Mouse (Mus musculus): ENCODE measurements at regions not wholly inside any gene's neighbourhood (a gene's known extent, or its start where the extent isn't known, plus 50 kb on each side); places are given as distances from the start of the nearest gene placed in this dataset.

GRCm38 (mm10) chr13:101456926-101457325 is 311.1 kb downstream of the Pik3r1 start:
- Histone ChIP-seq H3K27ac (ENCODE audit: low read depth, low read length) (no peak overlapping the region), H3K9me3 (ENCODE audit: low read length) (no peaks in the 10 kb centered on the region), H3K36me3 (ENCODE audit: insufficient read depth, low read length) (no peaks in the 10 kb centered on the region), H3K27me3 (ENCODE audit: insufficient read depth, low read length) (no peaks in the 10 kb centered on the region), H3K4me1 (ENCODE audit: insufficient read depth, low read length) (no peaks in the 10 kb centered on the region), H3K4me2 (ENCODE audit: low read depth, low read length, poor library complexity, severe bottlenecking) (no peak overlapping the region), H3K9ac (replicated peaks; ENCODE audit: low read length, poor library complexity, severe bottlenecking) (no peak overlapping the region), H3K4me3 (ENCODE audit: low read depth, low read length) (no peak overlapping the region)
- no peak for TF ChIP-seq CTCF (IDR thresholded peaks at IDR 0.05)
- 61% methylated on average over 2 of the region's 2 CpGs for WGBS
- DNase-seq (ENCODE audit: low spot score) = no peak
- ATAC-seq (ENCODE audit: low FRiP score) = no peak

GRCm38 (mm10) chr13:101454276-101454675 is 313.7 kb downstream of the Pik3r1 start:
- no peak overlapping the region for H3K9ac ChIP-seq (replicated peaks; ENCODE audit: low read length, poor library complexity, severe bottlenecking)
- no peaks in the 10 kb centered on the region for H3K9me3 ChIP-seq (ENCODE audit: low read length)
- H3K4me2 ChIP-seq (ENCODE audit: low read depth, low read length, poor library complexity, severe bottlenecking) = no peak overlapping the region
- H3K27me3 ChIP-seq (ENCODE audit: insufficient read depth, low read length) = no peaks in the 10 kb centered on the region
- H3K4me1 ChIP-seq (ENCODE audit: insufficient read depth, low read length) = no peaks in the 10 kb centered on the region
- ATAC-seq (ENCODE audit: low FRiP score) (no peak), DNase-seq (ENCODE audit: low spot score) (no peak)
- no peak overlapping the region for H3K27ac ChIP-seq (ENCODE audit: low read depth, low read length)
- H3K36me3 ChIP-seq (ENCODE audit: insufficient read depth, low read length) = no peaks in the 10 kb centered on the region
- no peak for TF ChIP-seq CTCF (IDR thresholded peaks at IDR 0.05)
- no peak overlapping the region for H3K4me3 ChIP-seq (ENCODE audit: low read depth, low read length)

DNA sequence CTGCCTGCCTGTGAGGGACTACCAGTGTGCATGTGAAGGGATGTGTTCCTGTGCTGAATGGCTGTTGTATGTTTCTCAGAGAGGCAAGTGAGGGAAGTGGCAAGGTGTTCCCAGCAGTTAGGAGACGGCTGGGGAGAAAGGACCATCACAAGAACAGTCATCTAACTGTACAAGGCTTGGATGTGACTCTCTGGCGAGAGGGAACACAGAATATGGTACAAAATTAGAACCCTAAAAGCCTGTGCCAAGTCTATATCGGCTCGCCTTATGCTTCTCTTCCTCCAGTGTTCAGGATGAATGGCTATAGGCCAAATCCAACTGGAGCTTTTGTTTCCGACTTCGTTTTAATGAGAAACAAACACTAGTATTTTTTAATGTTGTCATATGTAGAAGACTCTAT is 317.5 kb downstream of the Pik3r1 start:
- Histone ChIP-seq H3K36me3 (ENCODE audit: insufficient read depth, low read length) (no peaks in the 10 kb centered on the region), H3K27ac (ENCODE audit: low read depth, low read length) (no peak overlapping the region), H3K9ac (replicated peaks; ENCODE audit: low read length, poor library complexity, severe bottlenecking) (no peak overlapping the region), H3K4me1 (ENCODE audit: insufficient read depth, low read length) (no peaks in the 10 kb centered on the region), H3K9me3 (ENCODE audit: low read length) (no peaks in the 10 kb centered on the region), H3K27me3 (ENCODE audit: insufficient read depth, low read length) (no peaks in the 10 kb centered on the region), H3K4me2 (ENCODE audit: low read depth, low read length, poor library complexity, severe bottlenecking) (no peak overlapping the region), H3K4me3 (ENCODE audit: low read depth, low read length) (no peak overlapping the region)
- WGBS = 87% methylated on average over 6 of the region's 6 CpGs
- ATAC-seq (ENCODE audit: low FRiP score) (no peak), DNase-seq (ENCODE audit: low spot score) (no peak)
- no peak for TF ChIP-seq CTCF (IDR thresholded peaks at IDR 0.05)

DNA sequence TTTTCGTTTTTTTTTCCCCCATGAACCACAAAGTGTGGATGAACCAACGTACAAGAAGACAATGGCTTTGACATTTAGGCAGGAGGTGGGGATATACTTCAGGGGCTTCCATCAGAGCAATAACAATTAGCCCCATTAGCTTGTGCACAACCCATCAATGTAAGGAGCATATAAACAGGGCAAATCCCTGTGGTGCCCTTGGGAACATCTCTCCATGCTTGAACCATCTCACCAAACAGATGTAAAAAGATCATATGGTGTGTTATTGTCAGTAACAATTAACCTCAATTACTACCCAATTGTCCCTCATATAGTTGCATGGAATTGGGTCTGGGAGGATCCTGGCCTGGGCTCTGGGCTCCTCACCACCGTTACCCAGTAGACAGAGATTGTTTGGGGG is 328.5 kb downstream of the Pik3r1 start:
- H3K4me2 ChIP-seq (ENCODE audit: low read depth, low read length, poor library complexity, severe bottlenecking) = no peak overlapping the region
- no peak overlapping the region for H3K9ac ChIP-seq (replicated peaks; ENCODE audit: low read length, poor library complexity, severe bottlenecking)
- 45% methylated on average over 3 of the region's 3 CpGs for WGBS
- H3K36me3 ChIP-seq (ENCODE audit: insufficient read depth, low read length) = no peaks in the 10 kb centered on the region
- TF ChIP-seq CTCF (IDR thresholded peaks at IDR 0.05) = no peak
- ATAC-seq (ENCODE audit: low FRiP score) (no peak), DNase-seq (ENCODE audit: low spot score) (peak; percentile 12)
- no peaks in the 10 kb centered on the region for H3K9me3 ChIP-seq (ENCODE audit: low read length)
- no peaks in the 10 kb centered on the region for H3K27me3 ChIP-seq (ENCODE audit: insufficient read depth, low read length)
- no peak overlapping the region for H3K4me3 ChIP-seq (ENCODE audit: low read depth, low read length)
- no peaks in the 10 kb centered on the region for H3K4me1 ChIP-seq (ENCODE audit: insufficient read depth, low read length)
- H3K27ac ChIP-seq (ENCODE audit: low read depth, low read length) = no peak overlapping the region

GRCm38 (mm10) chr13:101439041-101439440 is 329.0 kb downstream of the Pik3r1 start:
- Histone ChIP-seq H3K27me3 (ENCODE audit: insufficient read depth, low read length) (no peaks in the 10 kb centered on the region), H3K9me3 (ENCODE audit: low read length) (no peaks in the 10 kb centered on the region), H3K4me2 (ENCODE audit: low read depth, low read length, poor library complexity, severe bottlenecking) (no peak overlapping the region), H3K4me3 (ENCODE audit: low read depth, low read length) (no peak overlapping the region), H3K36me3 (ENCODE audit: insufficient read depth, low read length) (no peaks in the 10 kb centered on the region), H3K27ac (ENCODE audit: low read depth, low read length) (no peak overlapping the region), H3K9ac (replicated peaks; ENCODE audit: low read length, poor library complexity, severe bottlenecking) (no peak overlapping the region), H3K4me1 (ENCODE audit: insufficient read depth, low read length) (no peaks in the 10 kb centered on the region)
- DNase-seq (ENCODE audit: low spot score) (peak; percentile 45), ATAC-seq (ENCODE audit: low FRiP score) (no peak)
- no peak for TF ChIP-seq CTCF (IDR thresholded peaks at IDR 0.05)
- WGBS = 29% methylated on average over 6 of the region's 6 CpGs

DNA sequence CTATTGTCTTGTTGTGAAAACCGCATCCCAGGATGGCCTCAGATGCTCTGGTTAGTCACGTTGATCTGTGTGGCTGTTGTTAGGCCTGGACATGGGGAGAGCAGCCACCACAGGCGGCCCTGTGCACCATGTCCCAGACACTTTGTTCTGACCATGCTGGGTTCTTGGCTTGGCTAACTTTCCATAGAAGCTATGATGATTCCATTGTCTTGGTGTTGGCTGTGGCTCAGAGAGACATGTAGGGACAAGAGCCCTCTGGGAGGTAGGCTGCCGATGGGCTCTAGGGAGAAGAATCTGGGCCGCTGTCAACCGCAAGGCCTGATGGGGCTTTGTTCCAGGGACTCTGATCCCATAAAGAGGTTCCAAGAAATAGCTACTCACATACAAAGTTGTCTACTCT is 334.9 kb downstream of the Pik3r1 start:
- no peak overlapping the region for H3K4me3 ChIP-seq (ENCODE audit: low read depth, low read length)
- no peak for TF ChIP-seq CTCF (IDR thresholded peaks at IDR 0.05)
- H3K9me3 ChIP-seq (ENCODE audit: low read length) = no peaks in the 10 kb centered on the region
- WGBS = 91% methylated on average over 6 of the region's 6 CpGs
- H3K36me3 ChIP-seq (ENCODE audit: insufficient read depth, low read length) = no peaks in the 10 kb centered on the region
- no peak overlapping the region for H3K9ac ChIP-seq (replicated peaks; ENCODE audit: low read length, poor library complexity, severe bottlenecking)
- no peak overlapping the region for H3K4me2 ChIP-seq (ENCODE audit: low read depth, low read length, poor library complexity, severe bottlenecking)
- ATAC-seq (ENCODE audit: low FRiP score) = no peak
- no peak for DNase-seq (ENCODE audit: low spot score)
- H3K27ac ChIP-seq (ENCODE audit: low read depth, low read length) = no peak overlapping the region
- H3K27me3 ChIP-seq (ENCODE audit: insufficient read depth, low read length) = no peaks in the 10 kb centered on the region
- no peaks in the 10 kb centered on the region for H3K4me1 ChIP-seq (ENCODE audit: insufficient read depth, low read length)

Data from midbrain, postnatal 0 days (tissue).